Mouse (Mus musculus) embryo, embryonic 11.5 days (tissue): ENCODE results near the gene Gm47429.
"Not testable (repeated sequence)": the region's sequence is repeated elsewhere in the genome, so short reads cannot be mapped to it uniquely, and the experiment has no call there.

Experiments
- DNase-seq: peaks from one replicate; pipeline ENCODE4 v3.0.0-alpha.2; 2012; ENCODE audit warnings: low read depth, low spot score

The Gm47429 gene

DNA sequence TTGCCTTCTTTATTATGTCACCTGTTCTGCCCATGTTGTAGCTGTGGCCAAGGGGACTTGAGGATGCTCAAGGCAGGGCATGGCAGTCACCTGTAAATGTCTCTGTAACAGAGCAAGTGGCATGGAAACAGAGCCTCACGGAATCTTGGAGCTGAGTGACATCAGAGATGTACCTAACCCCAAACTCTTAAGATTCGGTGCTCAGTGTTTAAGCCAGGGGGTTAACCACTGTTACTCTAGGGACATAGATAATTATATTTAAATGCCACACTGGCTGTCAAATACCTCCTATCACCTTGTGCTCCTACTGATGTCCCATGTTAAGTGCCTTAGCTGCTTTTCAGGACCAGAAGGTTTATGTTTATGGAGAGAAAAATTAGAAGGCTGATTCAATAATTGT is at the start of gene Gm47429:
Gene Gm47429 (minus strand): TSS at position 101 of the 400 bp plus-strand sequence.
- DNase-seq: no peak

DNA sequence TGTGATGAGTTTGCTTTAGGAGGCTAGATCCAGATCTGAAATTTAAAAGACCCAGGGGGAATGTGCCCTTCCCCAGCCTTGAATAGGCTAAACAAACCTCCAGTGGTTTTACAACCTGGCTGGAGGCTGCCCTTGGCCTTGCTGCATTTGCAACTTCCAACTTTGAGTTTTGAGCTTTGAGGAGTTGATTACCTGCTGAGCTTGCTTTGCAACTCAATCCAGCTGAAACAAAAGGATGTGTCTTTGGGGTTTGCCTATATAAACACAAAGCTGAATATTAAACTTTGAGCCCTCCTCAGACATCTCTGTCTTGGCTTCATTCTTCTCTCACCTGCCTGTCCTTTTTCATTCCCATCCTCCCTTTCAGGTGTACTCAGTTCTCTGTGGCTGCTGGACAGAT is 44.8 kb upstream of the Gm47429 start:
- DNase-seq: not testable (repeated sequence)

DNA sequence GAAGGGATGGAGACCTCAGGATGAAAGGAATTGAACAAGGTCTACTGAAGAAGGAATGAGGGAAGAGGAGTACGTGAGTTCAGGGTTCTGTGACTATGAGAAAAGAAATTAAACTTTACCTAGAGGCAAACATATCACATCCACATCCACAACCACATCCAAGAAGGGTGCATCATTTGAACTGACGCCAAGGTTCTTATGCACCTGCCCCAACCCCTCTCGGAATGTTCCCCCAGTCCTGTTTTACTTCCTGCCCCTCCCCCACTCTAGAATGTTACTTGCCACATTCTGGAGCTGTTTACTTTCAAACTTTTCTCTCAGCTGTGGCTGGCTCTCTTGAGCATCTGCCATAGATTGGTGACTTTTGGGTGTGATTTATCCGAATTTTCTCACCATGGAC is 23.3 kb upstream of the Gm47429 start, which contains the start of gene Nutm2:
Gene Nutm2 (plus strand): TSS at position 301 of the 400 bp plus-strand sequence.
- no peak for DNase-seq

DNA sequence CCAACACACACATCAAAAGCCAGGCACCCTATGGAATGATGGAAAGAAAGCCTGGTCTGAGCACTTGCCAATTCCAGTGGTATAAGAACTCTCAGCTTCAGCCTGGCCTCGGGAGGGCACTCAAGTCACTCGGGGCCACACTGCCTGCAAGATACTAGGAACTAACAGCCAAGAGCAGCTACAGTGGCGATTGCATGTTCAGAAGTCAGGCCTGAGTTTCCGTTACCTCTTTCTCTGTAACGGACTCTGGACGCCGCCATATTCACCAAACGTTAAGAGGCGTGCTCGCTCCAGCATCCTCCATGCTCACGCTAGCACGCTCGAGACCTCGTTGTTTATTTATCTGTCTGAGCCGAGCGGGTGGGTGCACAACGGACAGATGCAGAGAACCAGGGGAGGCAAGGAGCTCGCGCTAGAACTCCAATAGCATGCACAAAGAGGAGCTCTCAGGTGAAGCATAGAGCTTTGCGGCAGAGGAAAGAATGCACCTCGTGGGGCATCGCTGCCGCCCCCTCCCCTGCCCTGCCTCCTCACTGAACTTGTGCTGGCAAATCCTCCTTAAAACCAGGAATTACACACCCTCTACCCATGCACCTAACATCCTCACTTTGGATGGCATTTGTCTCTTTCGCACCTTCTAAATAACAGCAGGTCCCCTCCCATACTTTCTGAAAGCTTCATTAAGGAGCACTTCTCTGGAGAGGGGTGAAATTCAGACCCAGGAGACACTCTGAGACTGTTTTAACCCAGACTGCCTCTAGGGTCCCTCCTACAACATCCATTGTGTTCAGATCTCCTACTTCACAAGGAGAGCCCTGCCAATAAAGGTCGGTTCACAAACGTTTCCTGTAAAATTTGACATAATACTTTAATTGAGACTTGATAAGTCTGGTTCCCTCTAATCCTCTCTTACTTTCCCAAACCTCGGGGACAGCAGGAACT is 21.2 kb upstream of the Gm47429 start:
- no peak for DNase-seq

DNA sequence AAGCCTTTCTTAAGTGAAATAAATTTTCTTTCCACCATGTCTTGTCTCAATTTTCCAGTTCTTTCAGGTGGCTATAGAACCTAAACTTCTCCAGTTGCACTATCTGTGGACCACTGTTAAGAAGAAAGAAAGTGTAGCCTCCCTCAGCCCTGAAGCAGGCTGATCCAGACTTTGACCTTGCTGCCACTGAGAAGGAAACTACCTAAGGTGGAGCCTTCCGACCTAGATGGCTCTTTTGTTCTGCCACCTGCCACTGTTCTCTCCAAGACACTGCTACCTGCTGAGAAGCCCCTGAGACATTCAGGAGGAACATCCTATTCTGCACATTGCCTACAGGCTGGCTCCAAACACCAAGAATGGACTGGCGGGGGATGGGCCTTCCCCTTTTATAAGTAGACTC is 16.7 kb upstream of the Gm47429 start:
- not testable (repeated sequence) for DNase-seq

DNA sequence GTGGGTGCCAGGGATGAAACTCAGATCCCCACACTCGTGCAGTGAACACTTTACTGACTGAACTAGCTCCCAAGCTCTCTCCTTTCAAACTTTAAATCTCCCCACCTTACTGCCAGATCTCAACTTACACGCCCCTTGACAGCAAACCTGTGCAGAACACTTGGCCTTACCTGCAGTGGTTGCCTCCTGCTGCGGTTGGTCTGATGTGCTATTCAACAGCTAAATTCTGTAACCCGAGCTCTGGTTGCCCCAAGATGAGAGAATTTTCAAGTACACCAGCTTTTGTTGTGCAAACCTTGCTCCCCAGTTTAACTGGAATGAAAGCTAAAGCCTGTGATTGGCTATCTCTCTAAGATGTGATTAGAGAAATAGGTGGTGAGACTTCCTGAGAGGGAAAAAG is 9.7 kb upstream of the Gm47429 start:
- no peak for DNase-seq

DNA sequence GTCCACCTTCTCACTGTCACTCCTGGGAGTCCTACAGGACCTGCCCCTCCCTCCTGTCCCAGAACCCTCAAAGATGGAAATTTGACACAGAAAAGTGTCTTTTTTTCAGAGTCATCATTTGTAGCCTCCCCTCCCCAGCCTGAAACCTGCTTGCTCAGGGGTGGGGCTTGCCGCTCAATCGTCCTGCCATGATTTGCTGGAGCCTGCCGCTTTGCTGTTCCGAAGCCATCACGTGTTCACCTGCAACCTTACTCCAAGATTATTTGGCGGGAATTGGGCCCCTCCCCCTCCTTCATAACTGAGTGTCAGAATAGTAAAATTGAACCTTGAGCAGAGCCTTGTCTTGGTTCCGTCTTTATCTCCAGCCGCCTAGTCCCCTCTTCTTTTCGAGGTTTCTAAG is 8.6 kb upstream of the Gm47429 start:
- not testable (repeated sequence) for DNase-seq

DNA sequence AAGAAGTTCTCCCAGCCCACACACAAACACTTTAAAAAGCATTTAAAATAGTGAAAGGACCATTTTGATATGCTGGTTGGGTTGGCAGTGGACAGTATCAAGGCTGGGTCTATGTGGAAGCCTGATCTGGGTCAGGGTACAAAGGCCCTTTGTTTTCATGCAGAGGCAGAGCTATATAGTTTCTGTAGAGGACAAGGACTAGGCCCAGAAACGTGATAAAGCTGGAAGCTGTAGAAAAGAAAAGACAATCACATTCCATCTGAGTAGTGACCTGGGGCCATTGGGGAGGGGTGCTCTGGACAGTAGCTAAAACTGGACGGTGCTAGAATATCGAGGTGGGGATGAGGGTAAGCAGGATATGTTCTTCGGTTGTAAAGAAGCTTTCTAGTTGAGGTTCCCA is 1.5 kb upstream of the Gm47429 start:
- no peak for DNase-seq

DNA sequence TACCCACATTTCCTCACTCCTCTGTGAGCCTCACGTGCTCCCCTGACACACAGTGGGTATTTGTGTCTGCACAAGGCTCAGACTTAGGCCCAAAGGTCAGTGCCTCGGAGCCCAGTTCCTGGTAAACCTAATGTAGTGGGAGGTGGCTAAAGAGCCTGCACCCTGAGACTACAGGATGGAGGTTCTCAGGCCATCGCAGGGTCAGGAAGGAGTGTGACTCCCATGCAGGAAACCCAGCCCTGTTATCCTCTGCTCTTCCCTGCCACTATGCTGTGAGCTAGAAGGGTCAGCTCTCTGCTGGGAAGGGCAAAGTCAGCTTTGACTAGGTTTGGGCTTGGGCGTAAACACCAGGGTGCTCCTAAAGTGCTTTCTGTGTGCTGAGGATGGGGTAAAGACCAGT is 17.0 kb downstream of the Gm47429 start:
- no peak for DNase-seq

DNA sequence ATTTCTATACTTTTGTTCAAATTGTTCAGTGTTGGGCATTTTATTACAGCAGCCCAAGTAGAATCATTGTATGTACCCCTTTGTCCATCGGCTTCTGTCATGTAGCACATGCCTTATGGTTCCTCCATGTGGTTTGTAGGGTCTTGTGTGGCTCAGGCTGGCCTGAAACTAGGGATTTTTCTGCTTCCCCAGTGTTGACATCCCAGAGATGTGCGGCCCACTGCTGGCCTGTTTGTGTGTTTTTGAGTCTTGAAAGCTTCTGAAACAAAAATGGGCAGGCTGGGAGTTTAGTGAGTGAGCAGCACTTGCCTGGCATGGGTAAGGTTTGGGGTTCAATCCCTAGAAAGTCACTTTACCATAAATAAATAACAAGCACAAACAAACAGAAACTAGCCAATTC is 19.2 kb downstream of the Gm47429 start:
- no peak for DNase-seq

DNA sequence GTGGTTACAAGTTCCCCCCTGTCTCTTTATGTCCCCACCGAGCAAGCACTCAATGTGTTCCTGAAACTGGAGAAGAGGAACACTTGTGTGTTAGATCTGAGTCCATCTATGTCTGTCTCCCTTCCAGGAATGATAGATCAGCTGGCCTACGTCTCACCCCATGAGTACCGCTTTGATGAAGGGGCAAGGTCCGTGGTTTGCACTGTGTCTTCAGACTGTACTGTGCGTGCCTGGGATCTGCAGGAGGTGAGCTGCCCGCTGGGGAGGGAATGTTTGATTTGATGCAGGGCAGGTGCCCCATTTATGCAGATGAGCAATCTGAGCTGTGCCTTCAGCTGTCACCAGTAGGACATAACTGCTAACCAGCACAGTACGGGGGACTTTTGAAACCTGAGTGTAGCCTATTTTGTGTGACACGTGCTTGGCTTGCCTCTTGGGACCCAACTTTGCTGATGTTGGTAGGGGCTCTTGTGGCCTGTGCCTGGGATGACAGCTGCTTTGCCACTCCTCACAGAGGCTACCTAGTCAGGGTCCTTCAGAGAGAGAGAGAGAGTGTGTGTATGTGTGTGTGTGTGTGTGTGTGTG is 20.0 kb downstream of the Gm47429 start:
- no peak for DNase-seq

DNA sequence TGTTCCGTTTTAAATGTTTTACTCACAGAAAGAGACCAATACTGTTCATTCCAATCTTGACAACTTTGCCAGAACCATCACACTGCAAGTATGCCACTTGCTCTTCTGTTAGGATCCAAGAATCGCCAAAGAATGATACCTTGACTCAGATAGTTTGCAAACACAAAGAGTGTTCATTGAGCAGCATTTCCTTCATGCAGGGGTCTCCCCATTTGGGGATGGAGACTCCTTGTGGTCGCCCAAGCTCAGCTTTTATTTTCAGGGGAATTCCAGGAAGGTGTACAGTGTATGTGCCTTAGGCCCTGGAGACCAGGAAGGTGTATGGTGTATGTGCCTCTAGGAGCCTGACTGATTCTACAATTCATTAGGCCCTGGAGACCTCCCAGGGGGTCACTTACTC is 25.3 kb downstream of the Gm47429 start:
- no peak for DNase-seq

DNA sequence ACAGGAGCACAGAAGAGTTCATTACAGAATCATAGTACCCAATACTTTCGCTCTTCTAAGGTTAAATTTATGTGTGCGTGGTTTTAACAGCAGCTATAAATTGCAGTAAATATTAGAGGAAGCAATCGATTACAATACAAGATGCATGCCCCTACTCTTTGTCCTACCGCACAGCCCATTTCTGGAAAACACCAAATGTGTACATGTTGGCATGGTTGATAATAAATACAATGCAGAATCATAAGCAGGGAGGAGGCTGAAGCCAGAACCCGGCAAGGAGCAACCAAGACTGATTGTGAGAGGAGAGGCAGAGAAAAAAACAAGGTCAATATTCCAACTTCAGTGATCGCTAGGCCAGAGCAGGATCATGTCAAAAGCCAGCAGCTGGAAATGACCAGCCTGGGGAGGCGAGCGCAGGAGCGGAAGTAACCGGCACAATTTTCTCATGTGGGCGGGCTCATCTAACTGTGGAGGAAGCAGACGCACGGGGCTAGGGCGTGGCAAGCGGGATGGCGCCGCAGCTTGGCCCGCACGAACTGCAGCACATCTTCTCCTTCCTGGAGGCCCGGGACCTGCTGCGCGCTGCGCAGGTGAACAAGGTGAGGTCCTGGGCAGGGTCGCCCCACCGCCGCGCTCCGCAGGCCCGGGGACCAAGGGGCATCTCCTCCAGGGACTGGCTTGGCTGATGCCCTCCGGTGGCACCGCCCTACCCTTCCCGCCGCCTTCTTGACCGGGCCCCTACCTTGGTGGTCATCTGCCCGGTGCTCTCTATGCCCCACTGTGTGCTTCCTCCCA is 26.1 kb downstream of the Gm47429 start, which contains the start of gene Fbxw17:
Gene Fbxw17 (plus strand): TSS at position 476 of the 795 bp plus-strand sequence.
- DNase-seq: peak; percentile 51
